Mouse (Mus musculus): Measurements from ENCODE around the gene Epdr1.
A peak's percentile ranks its signal among the peaks of the same experiment; 100 is the strongest.

The Epdr1 gene

GRCm38 (mm10) chr13:19619216-19619927, at the start of gene Epdr1:
Gene Epdr1 (minus strand): TSS chr13:19619927.
- peak; percentile 88 for DNase-seq (ENCODE audit: low read depth, low spot score)

DNA sequence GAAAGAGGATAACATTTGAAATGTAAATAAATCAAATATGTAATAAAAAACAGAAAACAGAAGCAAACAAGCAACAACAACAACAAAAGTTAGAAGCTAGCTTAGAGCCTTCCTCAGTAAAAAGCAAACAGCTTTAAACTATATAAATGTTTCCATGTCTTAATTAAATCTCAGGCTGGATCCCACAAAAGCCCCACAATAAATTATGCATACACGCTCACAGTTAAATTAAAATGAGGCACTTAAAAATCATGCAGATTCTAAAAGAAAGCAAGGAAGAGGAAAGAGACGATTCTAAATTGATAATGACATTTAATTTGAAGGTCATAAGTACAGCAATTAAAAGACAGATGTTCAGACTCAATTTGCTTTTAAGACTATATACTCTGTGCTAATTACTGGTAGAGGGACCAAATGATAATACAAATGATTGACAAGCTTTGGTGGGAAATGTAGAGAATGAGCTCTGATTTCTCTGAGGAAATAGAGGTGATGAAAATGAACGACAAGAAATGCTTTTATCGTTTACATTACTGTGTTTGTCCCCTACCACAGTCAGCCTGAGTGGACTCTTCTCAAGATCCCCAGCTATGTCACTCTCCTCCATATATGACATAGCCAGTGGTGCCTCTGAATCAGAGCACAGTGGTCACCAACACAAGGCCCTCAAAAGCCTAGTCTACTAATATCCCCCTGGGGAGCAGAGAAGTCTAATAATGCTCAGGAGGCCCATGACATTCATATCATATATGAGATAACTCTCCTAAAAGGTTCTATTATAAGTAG, 48.8 kb upstream of the Epdr1 start:
- DNase-seq (ENCODE audit: low read depth, low spot score): no peak

GRCm38 (mm10) chr13:19652405-19652804, 32.7 kb upstream of the Epdr1 start:
- no peak for DNase-seq (ENCODE audit: low read depth, low spot score)

DNA sequence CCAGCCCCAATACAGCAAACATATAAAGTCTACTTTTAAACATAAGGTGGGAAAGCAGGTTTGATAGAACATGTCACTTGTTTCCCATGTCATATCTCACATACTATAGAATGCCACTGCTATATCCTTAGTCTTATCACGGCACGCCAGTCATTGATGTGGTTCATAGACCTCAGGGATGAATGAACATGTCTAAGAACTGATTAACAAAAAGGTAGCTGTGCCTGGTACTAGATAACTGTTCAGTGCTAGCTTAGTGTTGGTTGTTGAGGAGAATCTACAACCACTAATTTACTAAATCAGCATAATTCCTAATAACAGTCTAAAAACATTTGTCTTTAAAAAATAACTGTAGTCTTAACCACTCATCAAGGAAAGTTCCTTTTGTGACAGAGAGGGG, 30.1 kb upstream of the Epdr1 start:
- DNase-seq (ENCODE audit: low read depth, low spot score): no peak

DNA sequence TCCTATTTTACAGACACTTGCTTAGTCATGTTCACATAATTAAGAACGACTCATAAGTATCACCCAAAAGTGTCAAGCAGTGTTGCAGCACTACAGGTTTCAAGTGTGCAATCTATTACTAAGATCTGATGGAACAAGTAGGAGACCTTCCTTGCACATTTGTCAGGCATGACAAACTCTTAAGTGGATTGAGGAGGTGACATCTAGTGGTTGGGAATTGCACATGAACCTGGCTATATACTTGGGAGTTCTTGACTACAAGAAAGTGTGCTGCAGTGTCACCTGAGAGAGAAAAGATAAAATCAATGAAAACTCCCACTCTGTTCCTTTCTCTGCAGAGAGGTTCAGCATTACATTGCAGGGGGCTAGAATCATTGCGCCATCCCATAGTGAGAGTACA, 24.5 kb upstream of the Epdr1 start:
- DNase-seq (ENCODE audit: low read depth, low spot score): peak; percentile 40

DNA sequence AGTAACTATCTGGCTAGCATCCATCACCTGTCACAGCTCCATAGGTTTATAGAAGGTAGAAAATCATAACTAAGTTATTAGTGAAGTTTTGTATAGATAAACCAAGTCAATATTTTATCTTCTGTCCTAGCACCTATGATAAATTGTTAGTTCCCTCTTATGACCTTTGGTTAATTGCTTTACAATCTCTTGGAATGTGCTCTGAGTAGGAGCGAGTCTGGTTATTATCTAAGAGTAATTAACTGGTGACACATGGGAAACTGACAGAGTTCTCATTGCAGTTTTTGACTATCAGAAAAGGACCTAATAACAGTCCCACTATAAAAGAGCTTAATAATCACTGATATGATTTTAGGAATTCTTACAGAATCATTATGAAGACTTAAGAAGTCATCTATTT, 23.8 kb upstream of the Epdr1 start:
- DNase-seq (ENCODE audit: low read depth, low spot score): no peak

GRCm38 (mm10) chr13:19640203-19640851, 20.6 kb upstream of the Epdr1 start:
- peak; percentile 58 for DNase-seq (ENCODE audit: low read depth, low spot score)

DNA sequence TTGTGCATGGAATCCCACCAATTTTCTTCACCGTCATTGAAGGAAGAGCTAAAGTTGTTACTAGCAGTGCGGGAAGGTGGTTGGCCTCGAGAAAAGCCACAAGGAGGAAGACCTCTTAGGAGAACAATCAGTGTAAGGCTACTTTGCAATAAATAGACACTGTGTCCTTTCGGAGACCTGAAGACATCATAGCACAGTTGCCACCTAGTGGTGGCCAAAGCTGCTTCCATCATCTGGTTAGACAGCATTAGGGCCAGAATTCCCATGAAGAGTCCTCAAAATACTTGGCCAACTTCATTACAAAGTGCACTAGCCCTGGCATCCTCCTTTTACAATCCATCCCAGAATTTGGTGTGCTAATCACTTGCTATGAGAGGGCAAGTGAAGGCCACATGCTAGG, 16.4 kb upstream of the Epdr1 start:
- DNase-seq (ENCODE audit: low read depth, low spot score): peak; percentile 77

DNA sequence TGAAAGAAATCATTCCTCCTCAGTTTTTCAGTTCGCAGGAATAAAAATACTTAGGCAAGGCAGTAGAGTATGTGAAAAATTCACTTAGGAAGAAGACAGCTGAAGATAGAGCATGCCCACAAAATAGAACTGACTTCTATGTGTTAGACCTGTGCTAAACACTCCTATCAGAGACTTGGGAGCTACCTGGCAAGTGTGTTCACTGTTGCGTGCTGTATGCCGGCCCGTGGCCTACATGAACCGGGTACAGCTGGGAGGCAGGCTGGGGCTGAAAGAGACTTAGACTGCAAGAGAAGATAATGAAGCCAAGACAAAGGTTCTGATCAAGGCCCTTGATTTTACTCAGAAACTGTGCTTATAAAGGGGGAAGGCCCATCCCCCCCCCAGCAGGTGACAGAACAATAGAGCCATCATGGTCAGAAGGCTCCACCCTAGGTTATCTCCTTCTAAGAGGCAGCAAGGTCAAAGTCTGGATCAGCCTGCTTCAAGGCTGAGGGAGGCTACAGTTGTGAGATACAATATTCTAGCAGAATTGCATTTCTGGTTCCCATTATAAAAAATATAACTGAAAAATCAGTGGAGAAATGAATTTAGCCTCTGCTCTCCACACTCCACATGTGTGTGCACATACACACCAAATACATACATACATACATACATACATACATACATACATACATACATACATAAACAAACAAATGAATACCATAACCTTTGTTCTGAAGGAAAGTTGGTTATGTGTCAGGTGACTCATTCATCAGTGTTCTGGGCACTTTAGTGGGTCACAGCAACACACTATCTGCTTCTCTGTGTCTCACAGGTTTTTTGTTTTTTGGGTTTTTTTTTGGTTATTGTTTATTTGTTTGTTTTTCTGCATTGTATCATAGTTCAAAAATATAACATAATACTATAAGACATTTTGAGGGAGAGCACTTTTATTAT, 11.3 kb upstream of the Epdr1 start:
- DNase-seq (ENCODE audit: low read depth, low spot score): no peak

DNA sequence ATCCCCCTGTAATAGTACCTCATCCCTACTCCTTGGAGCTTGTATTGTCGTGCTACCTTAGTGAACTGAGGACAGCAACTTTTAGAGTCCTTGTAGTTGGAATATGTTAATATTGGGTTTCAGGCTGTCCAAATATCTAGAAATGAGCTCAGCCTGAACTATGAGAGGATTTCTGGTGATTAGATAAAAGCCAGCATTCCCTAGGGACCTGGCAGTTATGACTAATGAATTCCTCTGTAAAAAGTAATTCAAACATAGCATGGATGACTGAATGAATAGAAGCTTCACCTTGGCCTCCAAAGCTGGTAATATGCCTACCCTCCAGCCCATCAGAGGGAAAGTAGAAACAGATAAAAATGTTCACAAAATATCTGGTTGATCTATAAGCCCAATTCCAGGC, 6.7 kb upstream of the Epdr1 start:
- DNase-seq (ENCODE audit: low read depth, low spot score): peak; percentile 67

GRCm38 (mm10) chr13:19624632-19625320, 5.0 kb upstream of the Epdr1 start:
- no peak for DNase-seq (ENCODE audit: low read depth, low spot score)

- no peak for DNase-seq (ENCODE audit: low read depth, low spot score)
Observed at GRCm38 (mm10) chr13:19623228-19623905, 3.6 kb upstream of the Epdr1 start.

DNA sequence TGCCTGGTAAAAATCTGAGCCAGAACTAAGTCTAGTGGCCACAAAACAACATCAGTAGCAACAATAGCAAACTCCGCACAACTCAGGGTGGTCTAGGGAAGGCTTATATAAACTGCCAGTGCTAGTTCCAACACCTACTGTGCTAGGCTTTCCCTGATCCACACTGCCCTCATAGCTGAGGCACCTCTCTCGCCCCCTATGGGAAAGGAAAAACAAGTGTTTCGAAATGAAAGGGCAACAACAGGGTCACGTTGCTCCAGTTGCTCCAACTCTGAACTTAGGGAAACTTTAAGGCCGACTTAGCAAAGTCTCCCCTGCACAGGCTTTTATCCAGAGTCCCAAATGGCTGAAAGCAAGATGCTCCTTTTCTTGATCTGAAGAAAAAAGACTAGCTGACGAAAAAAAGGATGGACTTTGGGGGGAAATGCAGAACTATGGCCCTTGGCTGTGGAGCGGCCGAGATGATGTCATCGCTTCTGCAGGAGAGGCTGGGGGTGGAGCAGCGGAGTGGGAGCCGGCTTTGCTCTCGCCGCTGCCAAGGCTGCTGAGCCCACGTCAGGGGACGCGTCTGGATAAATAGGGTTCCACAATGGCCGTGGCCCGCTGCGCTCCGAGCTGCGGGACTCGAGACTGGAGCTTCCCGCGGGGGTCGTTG, 3.0 kb upstream of the Epdr1 start, which contains the start of gene Sfrp4:
Gene Sfrp4 (plus strand): TSS at position 532 of the 655 bp plus-strand sequence.
- DNase-seq (ENCODE audit: low read depth, low spot score): no peak

DNA sequence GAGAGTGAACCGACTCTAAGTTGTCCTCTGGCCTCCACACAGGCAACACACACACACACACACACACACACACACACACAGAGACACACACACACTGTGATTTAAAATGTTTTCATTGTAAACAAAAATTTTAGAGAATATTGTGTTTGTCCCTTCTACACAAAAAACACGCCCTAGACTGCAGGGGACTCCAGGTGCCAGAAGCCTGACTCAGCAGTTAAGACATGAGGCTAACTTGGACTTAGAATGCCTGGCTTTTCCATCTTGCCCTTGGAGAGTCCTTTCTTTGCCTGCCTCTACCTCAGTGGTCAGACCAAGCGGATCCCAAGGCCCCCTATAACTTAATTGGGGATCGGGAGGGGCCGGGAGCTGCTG, 899 bp downstream of the Epdr1 start:
- DNase-seq (ENCODE audit: low read depth, low spot score): peak; percentile 58

GRCm38 (mm10) chr13:19618081-19618480, 1.6 kb downstream of the Epdr1 start:
- no peak for DNase-seq (ENCODE audit: low read depth, low spot score)

- DNase-seq (ENCODE audit: low read depth, low spot score): no peak
Observed at GRCm38 (mm10) chr13:19614311-19614710, 5.4 kb downstream of the Epdr1 start.

DNA sequence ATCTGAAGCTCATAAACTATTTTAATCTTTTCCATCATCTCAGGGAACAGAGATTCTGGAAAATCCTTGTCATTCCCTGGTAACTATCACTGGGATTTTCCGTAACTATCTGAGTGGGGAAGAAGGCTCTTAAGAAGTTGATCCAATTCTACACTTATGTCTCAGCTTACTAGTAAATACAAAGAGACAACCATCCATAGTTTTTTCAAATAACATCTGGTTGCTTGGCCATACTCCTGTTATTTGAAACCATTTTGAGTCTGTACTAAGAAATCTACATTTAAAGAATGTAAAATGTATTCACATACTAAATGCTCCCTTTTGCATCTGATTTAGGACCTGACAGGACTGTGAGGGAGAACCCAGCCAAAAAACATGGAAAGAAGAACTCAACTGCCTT, 6.3 kb downstream of the Epdr1 start:
- no peak for DNase-seq (ENCODE audit: low read depth, low spot score)

GRCm38 (mm10) chr13:19612963-19613362, 6.8 kb downstream of the Epdr1 start:
- DNase-seq (ENCODE audit: low read depth, low spot score): no peak

- DNase-seq (ENCODE audit: low read depth, low spot score): peak; percentile 65
Observed at GRCm38 (mm10) chr13:19612348-19612747, 7.4 kb downstream of the Epdr1 start.

GRCm38 (mm10) chr13:19608120-19608519, 11.6 kb downstream of the Epdr1 start:
- no peak for DNase-seq (ENCODE audit: low read depth, low spot score)
